Comparison of ENCODE assay signal across 8 mouse cellular contexts in the genomic region with DNA sequence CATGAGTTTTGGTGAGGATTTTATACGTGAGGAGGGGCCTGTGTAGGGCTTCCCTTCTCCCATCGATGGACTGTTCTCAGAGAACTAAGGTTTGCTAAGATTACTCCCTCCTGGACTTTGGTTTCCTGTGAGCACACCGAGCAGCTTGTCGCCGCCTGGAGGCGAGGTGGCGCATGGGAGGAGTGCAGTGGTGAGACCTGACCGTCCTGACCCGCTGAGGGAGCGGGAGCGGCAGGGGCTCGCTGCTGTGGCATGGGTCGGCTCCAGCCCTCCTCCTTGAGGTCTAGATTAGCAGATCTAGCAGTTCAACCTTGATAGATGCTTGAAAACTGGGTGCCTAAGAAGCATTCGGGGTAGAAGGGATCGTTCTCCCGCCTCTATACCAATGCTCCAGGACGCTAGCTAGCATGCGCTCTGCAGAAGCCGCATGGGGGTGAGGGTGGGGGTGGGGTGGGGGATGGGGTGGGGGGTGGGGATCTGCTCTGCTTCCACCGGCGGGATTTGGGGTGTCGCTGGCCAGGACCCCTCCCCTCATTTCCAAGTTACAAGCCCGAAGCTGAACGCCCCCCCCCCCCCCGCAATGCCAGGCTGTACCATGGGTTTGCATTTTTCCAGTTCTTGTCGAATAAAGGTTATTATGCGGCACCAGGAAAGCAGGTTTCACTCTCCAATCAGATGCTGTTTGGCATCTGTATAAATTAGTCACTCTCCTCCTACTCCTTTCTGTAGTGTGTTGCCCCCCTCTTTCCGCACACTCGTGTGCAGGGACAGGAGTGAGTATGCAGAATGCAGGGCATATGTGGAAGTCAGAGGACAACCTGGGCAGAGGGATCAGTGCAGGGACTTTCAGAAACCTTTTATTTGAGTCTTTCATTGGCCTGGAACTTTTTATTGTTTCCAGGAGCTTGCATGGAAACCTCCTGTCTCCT. TPM values are rescaled to one million over a fixed set of nuclear protein-coding genes. Genes with fewer than 3 reads are reported as not detected.
DNase-seq lines count a peak whose midpoint lies in the region; ATAC-seq and TF ChIP-seq lines count a peak whose summit lies in the region.

No protein-coding gene starts in this region.

- TF ChIP-seq CTCF in bone marrow, adult 2 months (IDR thresholded peaks at IDR 0.05; ENCODE audit: control insufficient read depth, insufficient read depth, low read length), result peak; percentile 61
- peak; percentile 88 for TF ChIP-seq CTCF in kidney, postnatal 0 days (IDR thresholded peaks at IDR 0.05; ENCODE audit: low read depth)

- DNase-seq in embryo, embryonic 10 days (ENCODE audit: low spot score), result peak; percentile 94
- DNase-seq in kidney, postnatal 0 days (ENCODE audit: low spot score), result peak; percentile 74
- peak; percentile 44 for DNase-seq in limb, embryonic 14.5 days (ENCODE audit: low spot score)
- DNase-seq in spleen, postnatal 10 days (ENCODE audit: low spot score in 2 of 2), result peak; percentile 11 to 55
- no peak for DNase-seq in adipocyte (ENCODE audit: low spot score)

- ATAC-seq in heart, embryonic 13.5 days (ENCODE audit: extremely low read depth, insufficient number of reproducible peaks, low FRiP score, low TSS enrichment), result peak; percentile 55; the same call in 1 of the 2 replicates
- peak; percentile 82 for ATAC-seq in kidney, postnatal 0 days (replicated peaks; ENCODE audit: low FRiP score, low read depth)
- ATAC-seq in limb, embryonic 14.5 days (ENCODE audit: low FRiP score, low read depth), result peak; percentile 75
- ATAC-seq in midbrain, embryonic 15.5 days (replicated peaks), result peak; percentile 89

- 4% methylated on average over 29 of the region's 29 CpGs for WGBS in bone marrow, adult 2 months
- 11% methylated on average over 28 of the region's 29 CpGs for WGBS in heart, embryonic 13.5 days
- 7% methylated on average over 29 of the region's 29 CpGs for WGBS in kidney, postnatal 0 days
- WGBS in limb, embryonic 14.5 days, result 8% methylated on average over 26 of the region's 29 CpGs
- 3% methylated on average over 29 of the region's 29 CpGs for WGBS in midbrain, embryonic 15.5 days

- H3K27me3 ChIP-seq in heart, embryonic 13.5 days (replicated peaks), result no peaks in the 10 kb centered on the region
- H3K27me3 ChIP-seq in kidney, postnatal 0 days (ENCODE audit: insufficient read depth, low read length), result no peaks in the 10 kb centered on the region
- H3K27me3 ChIP-seq in limb, embryonic 14.5 days (ENCODE audit: control insufficient read depth, insufficient read depth, low read length), result no peaks in the 10 kb centered on the region
- H3K27me3 ChIP-seq in midbrain, embryonic 15.5 days (replicated peaks), result no peaks in the 10 kb centered on the region

- TF ChIP-seq POLR2A in bone marrow, adult 2 months (IDR thresholded peaks at IDR 0.05; ENCODE audit: borderline replicate concordance, control insufficient read depth, low read depth, low read length), result no peak
- no peak for TF ChIP-seq POLR2A in limb, embryonic 14.5 days (IDR thresholded peaks at IDR 0.05; ENCODE audit: borderline replicate concordance, extremely low read depth, insufficient read depth, insufficient read length)

- no peaks in the 10 kb centered on the region for H3K4me1 ChIP-seq in bone marrow, adult 2 months (ENCODE audit: control insufficient read depth, insufficient read depth, low read length)
- peaks cover 69% of the 10 kb centered on the region for H3K4me1 ChIP-seq in heart, embryonic 13.5 days
- H3K4me1 ChIP-seq in kidney, postnatal 0 days (replicated peaks; ENCODE audit: insufficient read depth, low read length), result 0 out of 2 replicates have a peak, but pooled peaks cover 2% of the 10 kb centered on the region
- peaks cover 6% of the 10 kb centered on the region; the same call in 1 of the 2 replicates for H3K4me1 ChIP-seq in limb, embryonic 14.5 days (ENCODE audit: control insufficient read depth, insufficient read depth, low read length)
- peaks cover 7% of the 10 kb centered on the region for H3K4me1 ChIP-seq in midbrain, embryonic 15.5 days

- no peak overlapping the region for H3K4me3 ChIP-seq in bone marrow, adult 2 months (replicated peaks; ENCODE audit: control insufficient read depth, low read depth, low read length)
- H3K4me3 ChIP-seq in heart, embryonic 13.5 days, result peak overlapping the region; percentile 46
- H3K4me3 ChIP-seq in kidney, postnatal 0 days (replicated peaks; ENCODE audit: low read depth, low read length), result peak overlapping the region; percentile 26
- peak overlapping the region; percentile 33 for H3K4me3 ChIP-seq in limb, embryonic 14.5 days (replicated peaks; ENCODE audit: low read length)
- H3K4me3 ChIP-seq in midbrain, embryonic 15.5 days, result peak overlapping the region; percentile 42

- H3K27ac ChIP-seq in bone marrow, adult 2 months (ENCODE audit: control insufficient read depth, insufficient read depth, low read depth, low read length, poor library complexity), result no peak overlapping the region
- peak overlapping the region; percentile 59 for H3K27ac ChIP-seq in heart, embryonic 13.5 days (replicated peaks)
- H3K27ac ChIP-seq in kidney, postnatal 0 days, result no peak overlapping the region
- no peak overlapping the region for H3K27ac ChIP-seq in limb, embryonic 14.5 days (replicated peaks; ENCODE audit: low read depth, low read length)
- peak overlapping the region; percentile 48; the same call in 1 of the 2 replicates for H3K27ac ChIP-seq in midbrain, embryonic 15.5 days

- no peaks in the 10 kb centered on the region for H3K36me3 ChIP-seq in heart, embryonic 13.5 days
- no peaks in the 10 kb centered on the region for H3K36me3 ChIP-seq in kidney, postnatal 0 days (ENCODE audit: insufficient read depth, low read length)
- no peaks in the 10 kb centered on the region for H3K36me3 ChIP-seq in limb, embryonic 14.5 days (ENCODE audit: control insufficient read depth, insufficient read depth, low read length)
- no peaks in the 10 kb centered on the region for H3K36me3 ChIP-seq in midbrain, embryonic 15.5 days (replicated peaks)

- peak overlapping the region; percentile 76 for H3K4me2 ChIP-seq in heart, embryonic 13.5 days
- H3K4me2 ChIP-seq in kidney, postnatal 0 days (ENCODE audit: low read length), result peak overlapping the region; percentile 73
- peak overlapping the region; percentile 64 for H3K4me2 ChIP-seq in limb, embryonic 14.5 days (replicated peaks; ENCODE audit: low read depth, low read length, severe bottlenecking)
- peak overlapping the region; percentile 69 for H3K4me2 ChIP-seq in midbrain, embryonic 15.5 days

- H3K9ac ChIP-seq in heart, embryonic 13.5 days, result peak overlapping the region; percentile 79
- H3K9ac ChIP-seq in kidney, postnatal 0 days (ENCODE audit: low read depth, low read length), result peak overlapping the region; percentile 37; the same call in 1 of the 2 replicates
- H3K9ac ChIP-seq in limb, embryonic 14.5 days (ENCODE audit: low read depth, low read length, severe bottlenecking), result peak overlapping the region; percentile 56
- H3K9ac ChIP-seq in midbrain, embryonic 15.5 days, result peak overlapping the region; percentile 44

- no peaks in the 10 kb centered on the region for H3K9me3 ChIP-seq in heart, embryonic 13.5 days
- no peaks in the 10 kb centered on the region for H3K9me3 ChIP-seq in kidney, postnatal 0 days (replicated peaks; ENCODE audit: low read length)
- no peaks in the 10 kb centered on the region for H3K9me3 ChIP-seq in limb, embryonic 14.5 days (ENCODE audit: control insufficient read depth, low read length)
- H3K9me3 ChIP-seq in midbrain, embryonic 15.5 days, result no peaks in the 10 kb centered on the region

RNA-seq across cellular contexts. Expression of a gene that starts 28.1 kb away (rescaled TPM):
- polyA plus RNA-seq in bone marrow, adult 2 months (2011; ENCODE audit: insufficient read depth, insufficient read length, low replicate concordance, missing spikeins), result 0.20 TPM in 1 of 2 replicates, not detected in the other
- 33.1 and 36.3 TPM in 2 replicates for polyA plus RNA-seq in heart, embryonic 13.5 days (2015; fragmentation: Nextera tagmentation; extraction: Ambion mirVana)
- polyA plus RNA-seq in kidney, postnatal 0 days (2015; fragmentation: Nextera tagmentation; extraction: Ambion mirVana), result 2.5 and 2.8 TPM in 2 replicates
- polyA plus RNA-seq in limb, embryonic 14.5 days (2012; rRNA removed), result 9.9 and 10.0 TPM in 2 replicates
- polyA plus RNA-seq in limb, embryonic 14.5 days (2014; fragmentation: Nextera tagmentation; extraction: Ambion mirVana), result 5.5 and 6.9 TPM in 2 replicates
- 0.87 and 1.0 TPM in 2 replicates for polyA plus RNA-seq in midbrain, embryonic 15.5 days (2015; fragmentation: Nextera tagmentation; extraction: Ambion mirVana)

Comparison
In these comparisons a context has a peak if more than half of its experiments do, and no peak if none do; other contexts are left out.
1. H3K27ac ChIP-seq: peak in heart, embryonic 13.5 days (single experiment) and midbrain, embryonic 15.5 days (single experiment); none in bone marrow, adult 2 months (single experiment), kidney, postnatal 0 days (single experiment) and limb, embryonic 14.5 days (single experiment).
2. Peak in every context shown above with its lines, with median percentiles within 50 percentile points of each other: ATAC-seq, H3K4me2 ChIP-seq and H3K9ac ChIP-seq.